Mouse (Mus musculus) CD4-positive naive resting alpha-beta T cell, adult 76 days (primary cell): Measurements from ENCODE around the gene Ncam2. TPM values are rescaled to one million over a fixed set of nuclear protein-coding genes. Genes with fewer than 3 reads are reported as not detected.

Experiments
- total RNA-seq: library from RNA; stranded (reverse); gene quantifications from one replicate; pipeline ENCODE4 v1.2.4, GENCODE M21; 2023

Ncam2 gene
- total RNA-seq, result not detected

DNA sequence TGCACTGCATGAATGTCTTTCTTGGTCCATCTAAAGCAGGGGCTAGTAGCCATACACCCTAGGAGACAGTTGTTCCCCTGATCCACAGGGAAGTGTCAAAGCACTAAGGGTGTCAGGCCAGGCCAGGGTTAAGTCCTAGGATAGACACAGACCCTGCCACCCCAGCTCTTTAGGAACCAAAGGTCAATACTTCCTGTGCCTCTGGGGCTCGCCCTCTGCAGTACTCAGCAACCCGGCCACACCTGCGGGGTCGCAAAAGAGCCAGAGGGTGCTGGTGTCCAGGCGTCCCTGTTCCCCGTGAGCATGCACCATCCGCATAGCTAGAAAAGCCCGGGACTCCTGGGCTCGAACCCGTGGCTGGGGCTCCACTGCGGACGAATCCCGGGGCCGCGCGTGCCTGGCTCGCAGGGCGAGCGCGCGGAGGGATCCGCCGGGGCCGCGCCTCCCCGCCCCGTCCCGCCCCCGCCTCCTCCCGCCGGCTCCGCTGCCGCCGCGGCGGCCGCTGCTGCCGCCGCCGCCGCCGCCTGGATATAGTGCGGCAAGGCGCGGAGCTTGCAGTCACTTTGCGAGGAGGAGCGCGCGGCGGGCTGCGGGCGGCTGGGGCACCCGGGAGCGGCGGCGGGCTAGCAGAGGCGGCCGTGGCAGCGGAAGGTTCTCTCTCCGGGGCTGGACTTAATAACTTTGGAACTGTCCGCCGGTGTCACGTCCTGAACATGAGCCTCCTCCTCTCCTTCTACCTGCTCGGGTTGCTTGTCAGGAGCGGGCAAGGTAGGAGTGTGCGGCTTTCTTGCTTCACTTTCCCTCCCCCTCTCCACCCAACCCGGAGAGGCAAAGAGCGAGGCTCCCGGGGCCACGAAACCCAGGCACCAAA is at the start of gene Ncam2:
TSS of gene Ncam2 (plus strand) at position 497 of the 871 bp plus-strand sequence.

